Mouse (Mus musculus) G1E (cell line): ENCODE measurements at regions not wholly inside any gene's neighbourhood (a gene's known extent, or its start where the extent isn't known, plus 50 kb on each side); places are given as distances from the start of the nearest gene placed in this dataset.
"Not testable (repeated sequence)": the region's sequence is repeated elsewhere in the genome, so short reads cannot be mapped to it uniquely, and the experiment has no call there.

Experiments
- ATAC-seq: 2 replicates; pipeline ENCODE4 v1.8.0; 2016; ENCODE audit warnings: mild to moderate bottlenecking; ENCODE audit not compliant: insufficient number of reproducible peaks, poor library complexity, low FRiP score, severe bottlenecking; ENCODE audit errors: extremely low read depth
- DNase-seq: peaks from one replicate; pipeline ENCODE4 v3.0.0; 2012; ENCODE audit warnings: low spot score
- H3K27me3 ChIP-seq: 2 replicates; pipeline ENCODE4 v1.6.1; 2012; ENCODE audit warnings: mild to moderate bottlenecking, low read length, inconsistent platforms; ENCODE audit not compliant: insufficient read depth
- H3K36me3 ChIP-seq: replicated peaks from 2 replicates; pipeline ENCODE3; 2012; ENCODE audit warnings: mild to moderate bottlenecking, inconsistent platforms
- H3K4me1 ChIP-seq: 2 replicates; pipeline ENCODE4 v1.6.1; 2012; ENCODE audit warnings: low read depth, low read length, inconsistent platforms, mixed read lengths; ENCODE audit not compliant: insufficient read depth
- H3K4me3 ChIP-seq: 2 replicates; pipeline ENCODE4 v1.5.1; 2012; ENCODE audit warnings: low read depth, mild to moderate bottlenecking, inconsistent platforms, low read length, moderate library complexity, mixed read lengths
- H3K9me3 ChIP-seq: replicated peaks from 2 replicates; pipeline ENCODE4 v1.6.1; 2012; ENCODE audit warnings: inconsistent platforms
- CTCF ChIP-seq: IDR thresholded peaks from 2 replicates; pipeline ENCODE4 v1.5.1; 2012; ENCODE audit warnings: low read depth, low read length, inconsistent platforms, mixed read lengths
- GATA1 ChIP-seq: IDR thresholded peaks from 2 replicates; pipeline ENCODE4 v1.6.1; 2012; ENCODE audit warnings: borderline replicate concordance, low read length, inconsistent platforms, mixed read lengths
- GATA2 ChIP-seq: IDR thresholded peaks from 2 replicates; pipeline ENCODE4 v1.6.1; 2012; ENCODE audit warnings: low read depth, low read length, inconsistent platforms, borderline replicate concordance
- POLR2AphosphoS5 ChIP-seq: IDR thresholded peaks from 2 replicates; pipeline ENCODE4 v1.6.1; 2012; ENCODE audit warnings: low read depth, low read length, inconsistent platforms; ENCODE audit not compliant: insufficient replicate concordance
- TAL1 ChIP-seq: conservative IDR thresholded peaks from 2 replicates; pipeline ENCODE4 v1.6.1; 2012; ENCODE audit warnings: low read depth, low read length, inconsistent platforms, mixed read lengths

DNA sequence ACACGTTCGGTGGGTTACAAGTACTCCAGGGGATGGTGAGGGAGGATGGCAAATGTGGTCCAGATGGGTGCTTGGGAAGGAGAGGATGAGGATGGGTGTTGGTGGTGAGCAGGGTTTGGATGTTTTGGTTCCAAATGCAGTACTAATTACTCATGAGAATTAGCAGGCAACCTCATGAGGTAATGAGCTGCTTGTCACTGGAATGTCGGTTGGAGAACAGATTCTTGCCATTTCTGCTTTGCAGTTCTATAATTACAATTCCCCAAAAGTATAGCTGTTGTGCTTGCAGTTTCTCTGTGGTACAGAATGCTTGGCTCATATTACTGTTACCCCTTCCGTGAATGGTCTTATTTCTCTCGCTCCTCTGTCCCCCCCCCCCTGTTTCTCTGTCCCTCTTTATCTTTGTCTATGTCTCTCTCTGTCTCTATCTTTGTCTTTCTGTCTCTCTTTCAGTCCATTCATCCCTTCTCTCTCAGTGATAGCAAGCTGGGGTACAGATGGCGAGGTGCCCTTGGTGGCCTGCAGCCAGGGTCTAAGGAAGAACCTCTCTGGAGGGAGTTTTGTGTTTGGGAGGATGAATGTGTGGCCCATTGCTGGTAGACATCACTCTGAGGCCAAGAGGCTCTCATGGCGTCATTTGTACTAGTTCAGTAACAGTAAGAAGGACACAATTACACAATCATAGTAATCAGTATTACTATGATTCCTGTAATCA lies 232.5 kb downstream of the Enc1 start:
- Histone ChIP-seq H3K4me1 (peaks cover 19% of the 10 kb centered on the region), H3K9me3 (no peaks in the 10 kb centered on the region), H3K27me3 (peaks cover 57% of the 10 kb centered on the region), H3K4me3 (no peak overlapping the region), H3K36me3 (no peaks in the 10 kb centered on the region)
- no peak for ATAC-seq
- DNase-seq, result no peak
- TF ChIP-seq GATA2 (no peak), GATA1 (no peak), CTCF (no peak), POLR2AphosphoS5 (no peak), TAL1 (no peak)

DNA sequence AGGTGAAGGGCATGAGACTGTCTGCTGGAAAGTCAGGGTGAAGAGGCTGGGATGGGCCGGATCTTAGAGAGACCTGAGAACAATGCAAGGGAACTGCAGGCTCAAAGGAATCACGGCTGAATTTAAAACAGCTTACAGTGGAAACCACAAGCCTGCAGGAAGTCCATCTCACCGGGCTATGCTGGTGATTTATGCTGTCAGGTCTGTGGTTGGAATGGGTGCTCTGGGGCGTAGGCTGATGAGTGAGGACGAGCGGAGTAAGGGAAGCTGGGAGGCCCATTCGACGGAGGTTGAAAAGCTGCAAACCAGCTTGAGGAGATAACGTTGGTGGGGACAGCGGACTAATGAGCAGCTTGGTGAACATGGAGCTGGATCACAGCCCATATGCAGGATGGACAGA lies 229.1 kb downstream of the Enc1 start:
- no peaks in the 10 kb centered on the region for H3K9me3 ChIP-seq
- peaks cover 40% of the 10 kb centered on the region for H3K27me3 ChIP-seq
- H3K4me3 ChIP-seq, result no peak overlapping the region
- H3K36me3 ChIP-seq, result no peaks in the 10 kb centered on the region
- DNase-seq (no peak), ATAC-seq (no peak)
- TF ChIP-seq GATA1 (no peak), CTCF (no peak)
- peaks cover 38% of the 10 kb centered on the region for H3K4me1 ChIP-seq

DNA sequence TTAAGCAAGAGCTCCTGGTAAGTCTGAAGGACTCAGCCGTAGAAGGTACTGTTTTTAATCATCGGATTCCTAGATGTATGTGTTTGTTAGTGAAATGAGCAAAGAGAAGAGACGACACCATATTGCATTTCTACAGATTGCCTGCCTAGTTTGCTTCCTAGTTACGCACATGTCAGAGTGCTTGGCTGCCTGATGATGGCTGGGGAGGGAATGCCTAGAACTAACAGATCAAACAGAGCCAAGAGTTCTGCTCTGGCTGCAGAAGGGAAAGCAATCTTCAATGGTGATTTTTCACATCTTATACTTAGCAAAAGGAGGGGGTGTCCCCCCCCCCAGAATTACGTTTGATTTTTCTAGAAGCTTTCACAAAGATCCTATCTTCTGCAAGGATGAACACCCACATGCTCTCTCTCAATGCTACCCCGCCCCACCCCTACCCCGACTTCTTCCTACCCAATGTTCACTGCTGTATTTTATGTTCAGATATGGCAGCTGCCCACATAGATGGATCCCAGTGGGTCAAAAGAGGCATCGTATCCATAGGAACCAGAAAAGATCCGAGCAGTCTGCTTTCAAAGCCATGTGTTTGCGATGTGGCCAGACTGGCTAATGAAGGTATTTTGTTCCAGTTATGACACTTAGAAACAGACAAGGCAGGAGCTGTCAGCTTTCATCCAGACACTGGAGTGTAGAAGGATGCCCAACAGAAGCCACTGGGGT lies 228.1 kb downstream of the Enc1 start:
- Histone ChIP-seq H3K27me3 (peaks cover 35% of the 10 kb centered on the region), H3K4me1 (peaks cover 46% of the 10 kb centered on the region), H3K9me3 (no peaks in the 10 kb centered on the region), H3K4me3 (no peak overlapping the region), H3K36me3 (no peaks in the 10 kb centered on the region)
- ATAC-seq, result no peak
- TF ChIP-seq POLR2AphosphoS5 (no peak), CTCF (no peak), GATA2 (no peak), TAL1 (no peak), GATA1 (no peak)
- no peak for DNase-seq

DNA sequence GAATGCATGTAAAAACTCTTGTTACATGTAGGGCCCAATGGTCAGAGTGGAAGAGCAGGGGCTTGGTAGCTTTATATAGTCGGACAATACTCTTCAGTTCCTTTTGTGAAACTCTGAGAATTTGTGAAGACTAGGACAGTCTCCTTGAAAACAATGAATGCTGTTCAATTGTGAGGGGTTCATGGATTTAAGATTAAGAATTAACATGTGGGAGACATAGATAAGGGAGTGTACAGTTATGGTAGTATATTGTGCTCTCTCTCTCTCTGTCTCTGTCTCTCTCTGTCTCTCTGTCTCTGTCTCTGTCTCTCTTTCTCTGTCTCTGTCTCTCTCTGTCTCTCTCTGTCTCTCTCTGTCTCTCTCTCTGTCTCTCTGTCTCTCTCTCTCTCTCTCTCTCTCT lies 225.7 kb downstream of the Enc1 start:
- H3K9me3 ChIP-seq, H3K36me3 ChIP-seq, ATAC-seq, H3K4me3 ChIP-seq, DNase-seq: not testable (repeated sequence)
- H3K27me3 ChIP-seq, result peaks cover 23% of the 10 kb centered on the region
- H3K4me1 ChIP-seq, result peaks cover 66% of the 10 kb centered on the region

DNA sequence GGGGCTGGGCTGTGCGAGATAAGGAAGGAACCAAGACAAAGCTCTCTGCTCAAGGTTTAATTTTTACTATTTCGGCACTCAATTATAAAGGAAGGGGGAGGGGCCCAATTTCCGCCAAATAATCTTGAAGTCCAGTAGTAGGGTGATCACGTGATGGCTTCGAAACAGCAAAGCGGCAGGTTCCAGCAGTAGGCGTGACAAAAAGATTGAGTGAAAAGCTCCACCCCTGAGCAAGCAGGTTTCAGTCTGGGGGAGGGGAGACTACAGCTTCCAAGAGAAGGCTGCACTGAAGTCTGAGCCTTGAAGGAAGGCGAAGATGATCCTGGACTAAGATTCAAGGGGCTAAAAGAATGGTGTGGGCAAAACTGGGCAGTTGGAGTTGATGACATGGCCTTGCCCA lies 222.9 kb downstream of the Enc1 start:
- Histone ChIP-seq H3K27me3 (0 out of 2 replicates have a peak, but pooled peaks cover 4% of the 10 kb centered on the region), H3K4me1 (peaks cover 73% of the 10 kb centered on the region), H3K36me3 (no peaks in the 10 kb centered on the region), H3K9me3 (no peaks in the 10 kb centered on the region), H3K4me3 (peak overlapping the region; percentile 4; the same call in 1 of the 2 replicates)
- no peak for DNase-seq
- no peak for ATAC-seq
- TF ChIP-seq GATA1, result no peak
- peak; percentile 26; the same call in 1 of the 2 replicates for TF ChIP-seq TAL1
- TF ChIP-seq GATA2, result no peak

DNA sequence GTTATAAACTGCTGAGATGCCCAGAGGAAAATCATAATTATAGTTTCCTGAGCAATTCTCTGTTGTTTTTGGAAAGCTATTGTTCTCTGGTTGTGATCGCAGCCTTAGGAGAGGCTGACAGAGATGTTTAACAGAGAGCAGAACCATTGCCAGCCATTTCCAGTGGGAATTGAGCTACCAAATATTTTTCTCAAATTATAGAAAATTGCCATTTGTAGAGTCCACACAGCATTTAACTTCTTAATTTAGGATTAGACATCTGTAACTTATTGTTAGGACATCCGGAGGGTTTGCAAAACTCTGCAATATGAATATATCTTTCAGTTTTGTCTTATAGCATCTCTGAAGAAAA lies 222.0 kb downstream of the Enc1 start:
- ATAC-seq (no peak), DNase-seq (no peak)
- H3K27me3 ChIP-seq, result no peaks in the 10 kb centered on the region
- peaks cover 73% of the 10 kb centered on the region for H3K4me1 ChIP-seq
- TF ChIP-seq POLR2AphosphoS5 (no peak), GATA2 (no peak), GATA1 (no peak)
- no peak overlapping the region; the same call in 1 of the 2 replicates for H3K4me3 ChIP-seq
- H3K9me3 ChIP-seq, result no peaks in the 10 kb centered on the region
- no peaks in the 10 kb centered on the region for H3K36me3 ChIP-seq

DNA sequence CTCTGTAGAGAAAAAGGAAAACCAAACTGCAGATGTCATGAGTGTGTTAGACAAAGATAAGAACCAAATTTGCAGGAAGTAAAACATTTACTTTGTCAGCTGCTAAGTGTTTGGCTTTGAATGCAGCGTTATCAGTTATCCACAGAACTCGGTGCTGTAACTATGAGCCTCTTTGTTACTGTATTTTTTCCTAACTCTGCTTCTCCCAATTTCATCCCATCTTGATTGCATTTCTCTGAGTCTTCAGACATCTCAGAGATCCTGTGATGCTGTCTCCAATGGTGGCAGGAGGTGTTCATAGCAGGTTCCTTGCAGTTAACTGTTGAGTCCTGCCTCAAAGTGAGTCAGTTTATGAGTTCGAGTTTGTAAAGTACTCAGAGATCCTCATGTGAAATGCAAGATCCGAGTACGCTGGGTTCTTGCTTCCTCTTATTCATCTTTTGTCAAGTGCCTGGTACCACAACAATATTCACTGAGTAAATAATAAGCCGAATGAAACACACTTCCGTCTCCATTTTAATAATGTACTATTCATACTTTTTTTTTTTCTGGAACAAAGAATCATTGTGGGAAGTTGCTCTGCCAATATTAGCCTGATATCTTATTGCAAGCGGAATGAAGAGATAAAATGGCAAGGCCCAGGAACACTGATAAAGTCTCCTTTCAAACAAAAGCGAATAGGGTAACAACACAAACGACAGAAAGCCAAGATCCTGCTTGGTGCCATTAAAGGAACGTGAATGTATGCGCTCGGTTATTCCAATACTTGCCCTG lies 221.4 kb downstream of the Enc1 start:
- no peaks in the 10 kb centered on the region for H3K9me3 ChIP-seq
- ATAC-seq (peak; percentile 88), DNase-seq (no peak)
- no peaks in the 10 kb centered on the region for H3K36me3 ChIP-seq
- peaks cover 73% of the 10 kb centered on the region for H3K4me1 ChIP-seq
- no peak overlapping the region; the same call in 1 of the 2 replicates for H3K4me3 ChIP-seq
- H3K27me3 ChIP-seq, result no peaks in the 10 kb centered on the region
- no peak for TF ChIP-seq POLR2AphosphoS5
- TF ChIP-seq TAL1, result peak; percentile 93
